Mouse (Mus musculus) heart, adult 2 months (tissue): ENCODE results near the gene Spesp1.

Experiments
- CTCF ChIP-seq: fragments of 200-600 bp; IDR thresholded peaks from 2 replicates; pipeline ENCODE4 v1.8.1; 2022; ENCODE audit warnings: antibody characterized with exemption, mild to moderate bottlenecking, moderate library complexity
- POLR2A ChIP-seq: fragments of 200-500 bp; IDR thresholded peaks from 2 replicates; pipeline ENCODE4 v1.6.1; 2011; ENCODE audit warnings: mild to moderate bottlenecking, low read depth, low read length, control low read depth; ENCODE audit not compliant: insufficient read depth

DNA sequence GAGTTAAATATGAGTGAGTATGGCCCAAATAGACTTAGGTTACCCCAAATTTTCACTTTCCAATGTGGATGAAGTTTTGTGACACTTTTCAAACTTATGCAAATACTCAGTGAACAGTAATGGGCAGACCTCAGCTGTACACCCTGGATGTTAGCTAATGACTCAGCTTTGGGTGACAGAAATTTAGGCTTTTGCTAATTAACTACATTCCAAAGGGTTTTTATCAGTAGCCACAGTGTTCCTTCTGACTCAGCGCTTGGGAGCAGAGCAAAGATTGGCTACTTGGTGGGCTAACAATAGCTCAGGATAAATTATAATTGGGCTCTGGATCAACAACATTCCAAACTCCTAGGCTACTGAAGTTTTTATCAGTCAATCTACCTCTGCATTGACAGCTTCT, 14.9 kb upstream of the Spesp1 start:
- TF ChIP-seq CTCF (no peak), POLR2A (no peak)
